Mouse (Mus musculus) lung, postnatal 0 days (tissue): ENCODE measurements around the gene Lgalsl. TPM values are rescaled to one million over a fixed set of nuclear protein-coding genes. Genes with fewer than 3 reads are reported as not detected.

Experiments
- ATAC-seq: fragments of 200-750 bp; cut with Nextera tagmentation; 2 replicates; pipeline ENCODE4 v1.8.0; 2017; ENCODE audit warnings: moderate library complexity
- DNase-seq: peaks from one replicate; pipeline ENCODE4 v3.0.0-alpha.2; 2016; ENCODE audit warnings: low spot score
- H3K27ac ChIP-seq: fragments of 300-500 bp; sonication (generic); 2 replicates; pipeline ENCODE4 v1.5.1; 2014; ENCODE audit warnings: antibody characterized with exemption, mild to moderate bottlenecking, low read length, mixed read lengths
- H3K27me3 ChIP-seq: fragments of 300-500 bp; sonication (generic); replicated peaks from 2 replicates; pipeline ENCODE4 v1.6.1; 2014; ENCODE audit warnings: low read length, mixed read lengths; ENCODE audit not compliant: insufficient read depth
- H3K36me3 ChIP-seq: fragments of 300-500 bp; sonication (generic); 2 replicates; pipeline ENCODE4 v1.6.1; 2014; ENCODE audit warnings: low read length, mixed read lengths; ENCODE audit not compliant: insufficient read depth
- H3K4me1 ChIP-seq: fragments of 300-500 bp; sonication (generic); 2 replicates; pipeline ENCODE4 v1.6.1; 2014; ENCODE audit warnings: antibody characterized with exemption, low read depth, low read length, mixed read lengths; ENCODE audit not compliant: insufficient read depth
- H3K4me2 ChIP-seq: fragments of 300-500 bp; sonication (generic); replicated peaks from 2 replicates; pipeline ENCODE4 v1.6.1; 2014; ENCODE audit warnings: low read depth, mild to moderate bottlenecking, low read length, moderate library complexity, mixed read lengths
- H3K4me3 ChIP-seq: fragments of 300-500 bp; sonication (generic); 2 replicates; pipeline ENCODE4 v1.5.1; 2014; ENCODE audit warnings: low read depth, low read length
- H3K9ac ChIP-seq: fragments of 300-500 bp; sonication (generic); replicated peaks from 2 replicates; pipeline ENCODE4 v1.6.1; 2014; ENCODE audit warnings: low read depth, mild to moderate bottlenecking
- H3K9me3 ChIP-seq: fragments of 300-500 bp; sonication (generic); 2 replicates; pipeline ENCODE4 v1.6.1; 2016; ENCODE audit warnings: low read length, mixed read lengths
- CTCF ChIP-seq: IDR thresholded peaks from 2 replicates; pipeline ENCODE4 v1.5.1; 2016; ENCODE audit warnings: antibody characterized with exemption, mild to moderate bottlenecking
- EP300 ChIP-seq: IDR thresholded peaks from 2 replicates; pipeline ENCODE4 v1.6.1; 2016; ENCODE audit warnings: antibody characterized with exemption, mild to moderate bottlenecking, control low read depth
- WGBS: fragments of 180-500 bp; shearing (Covaris S2); extraction: QIAGEN DNeasy Blood & Tissue Kit; methylation state at CpG from one replicate; pipeline ENCODE4 v1.1.7; 2014; 5-methylcytosine and 5-hydroxymethylcytosine counted together
- polyA plus RNA-seq: library from polyadenylated mRNA; unstranded; fragments of >200 nt; fragmentation: Nextera tagmentation; extraction: Ambion mirVana; gene quantifications from 2 replicates; pipeline ENCODE4 v1.2.1, GENCODE M21; 2015

Gene Lgalsl
- polyA plus RNA-seq, 1 experiment from 2014 or later, result 39.6 TPM

DNA sequence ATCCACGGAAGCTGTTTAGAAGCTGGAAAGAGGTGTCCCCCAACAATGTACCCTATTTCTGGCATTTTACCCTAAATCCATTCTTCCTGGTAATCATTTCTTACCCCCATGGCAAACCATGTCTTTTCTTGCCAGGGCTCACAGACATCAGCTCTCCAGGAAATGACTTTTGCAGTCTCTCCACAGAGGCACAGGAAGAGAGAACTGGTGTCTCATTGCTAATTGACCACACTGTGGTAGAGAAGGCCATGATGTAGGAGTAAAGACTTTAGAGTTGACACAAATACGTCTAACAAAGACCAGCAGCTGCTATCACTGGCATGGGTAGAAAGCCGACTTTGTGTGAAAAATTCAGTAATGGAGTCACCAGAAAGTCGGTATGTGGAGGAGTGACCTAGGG is 50.5 kb downstream of the Lgalsl start:
- H3K4me1 ChIP-seq, result no peaks in the 10 kb centered on the region
- H3K4me2 ChIP-seq, result no peak overlapping the region
- peaks cover 3% of the 10 kb centered on the region; the same call in 1 of the 2 replicates for H3K9me3 ChIP-seq
- H3K27ac ChIP-seq, result no peak overlapping the region
- ATAC-seq (no peak), DNase-seq (no peak)
- 80% methylated on average over 4 of the region's 4 CpGs for WGBS
- no peak overlapping the region for H3K9ac ChIP-seq
- TF ChIP-seq CTCF (no peak), EP300 (no peak)
- H3K36me3 ChIP-seq, result no peaks in the 10 kb centered on the region
- no peaks in the 10 kb centered on the region for H3K27me3 ChIP-seq
- H3K4me3 ChIP-seq, result no peak overlapping the region

DNA sequence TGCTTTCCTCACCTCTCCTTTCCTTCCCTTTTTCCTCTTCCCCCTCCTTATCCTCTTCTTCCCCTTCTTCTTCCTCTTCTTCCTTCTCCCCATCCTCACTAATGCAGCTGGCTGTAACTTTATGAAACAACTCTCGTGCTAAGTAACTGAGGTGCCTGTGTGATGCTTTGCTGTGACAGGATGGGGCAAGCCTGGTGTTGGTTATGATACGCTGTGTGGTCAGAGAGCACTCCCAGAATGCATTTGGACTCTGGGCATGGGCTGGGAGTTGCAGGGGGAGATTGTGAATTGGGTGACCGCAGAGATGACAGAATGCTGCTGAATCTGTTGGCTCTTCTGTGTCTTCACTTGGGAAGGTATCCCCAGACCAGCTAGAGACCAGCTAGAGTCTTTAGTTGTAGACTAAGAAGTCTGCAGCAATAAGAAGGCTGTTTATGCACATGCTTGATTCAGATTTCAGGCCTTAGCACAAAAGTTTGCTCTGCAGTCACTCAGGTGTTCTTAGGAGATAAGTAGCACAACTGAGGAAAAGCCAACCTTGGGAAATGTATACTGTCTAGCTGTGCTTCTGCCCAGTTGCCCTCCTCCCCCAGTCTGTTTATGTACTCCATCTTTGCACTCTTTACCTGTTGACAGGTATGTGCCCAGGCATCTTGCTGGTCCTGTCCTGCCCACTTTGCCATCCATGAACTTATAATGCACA is 51.8 kb downstream of the Lgalsl start:
- WGBS, result 69% methylated on average over 3 of the region's 3 CpGs
- Histone ChIP-seq H3K4me2 (no peak overlapping the region), H3K27me3 (no peaks in the 10 kb centered on the region), H3K36me3 (no peaks in the 10 kb centered on the region), H3K4me3 (no peak overlapping the region), H3K9ac (no peak overlapping the region), H3K9me3 (no peaks in the 10 kb centered on the region), H3K27ac (no peak overlapping the region), H3K4me1 (no peaks in the 10 kb centered on the region)
- no peak for ATAC-seq
- TF ChIP-seq CTCF (no peak), EP300 (no peak)
- no peak for DNase-seq

DNA sequence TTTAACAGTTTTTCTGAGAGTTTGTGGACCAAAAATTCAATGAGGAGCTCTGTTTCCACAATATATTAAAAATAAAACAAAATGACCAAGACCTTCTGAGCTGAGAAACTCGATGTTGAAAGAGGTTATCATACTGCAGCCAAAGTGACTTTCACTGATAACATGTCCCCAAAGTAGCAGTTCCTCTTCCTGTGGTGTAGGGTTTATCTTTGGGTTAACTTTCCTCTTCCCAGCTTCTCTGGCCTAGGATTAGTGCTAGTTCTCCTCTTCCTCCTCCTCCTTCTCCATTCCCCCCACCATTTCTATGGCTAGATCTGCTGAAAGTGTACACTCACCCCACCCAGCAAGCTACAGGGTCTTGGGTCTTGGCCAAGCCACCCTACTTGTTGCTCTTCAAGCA is 52.6 kb downstream of the Lgalsl start:
- Histone ChIP-seq H3K27ac (no peak overlapping the region), H3K4me3 (no peak overlapping the region), H3K36me3 (no peaks in the 10 kb centered on the region), H3K27me3 (no peaks in the 10 kb centered on the region), H3K4me1 (no peaks in the 10 kb centered on the region), H3K4me2 (no peak overlapping the region), H3K9ac (no peak overlapping the region), H3K9me3 (no peaks in the 10 kb centered on the region)
- WGBS, result 42% methylated on average over 1 of the region's 1 CpGs
- no peak for ATAC-seq
- no peak for DNase-seq
- TF ChIP-seq EP300 (no peak), CTCF (no peak)

- H3K4me1 ChIP-seq, result no peaks in the 10 kb centered on the region
- no peaks in the 10 kb centered on the region for H3K9me3 ChIP-seq
- H3K27ac ChIP-seq, result no peak overlapping the region
- no peaks in the 10 kb centered on the region for H3K36me3 ChIP-seq
- no peak overlapping the region for H3K4me3 ChIP-seq
- H3K9ac ChIP-seq, result no peak overlapping the region
- H3K27me3 ChIP-seq, result no peaks in the 10 kb centered on the region
- no peak overlapping the region for H3K4me2 ChIP-seq
- DNase-seq, result no peak
- TF ChIP-seq EP300 (no peak), CTCF (no peak)
- ATAC-seq, result no peak
Observed at GRCm38 (mm10) chr11:20776668-20777067, 54.2 kb downstream of the Lgalsl start.

Other genes with a start within 250 kb of the Lgalsl start
- gene Aftph, start 89.5 kb downstream of the Lgalsl start, polyA plus RNA-seq, result 17.8 and 19.4 TPM in 2 replicates